ENCODE assay signal across 10 mouse cellular contexts in genomic region chr4:45869021-45869815, GRCm38 (mm10). TPM values are rescaled to one million over a fixed set of nuclear protein-coding genes. Genes with fewer than 3 reads are reported as not detected.
DNase-seq lines count a peak whose midpoint lies in the region; ATAC-seq and TF ChIP-seq lines count a peak whose summit lies in the region.
"Had no signal": no experiment of that assay in that cellular context is flagged by ENCODE, and none has a peak within 500 bp of the region (broad histone marks: within the 10 kb centered on the region; RNA-seq: fewer than 3 reads in every experiment).

No protein-coding gene starts in this region.

- ATAC-seq in lung, embryonic 14.5 days (ENCODE audit: insufficient read depth), result no peak; the same call in 1 of the 2 replicates
- 0 out of 2 replicates have a peak, but pooled peaks have one; percentile 37 for ATAC-seq in embryonic facial prominence, embryonic 14.5 days (ENCODE audit: low read depth)
- ATAC-seq in limb, embryonic 12.5 days (ENCODE audit: insufficient number of reproducible peaks, insufficient read depth, low FRiP score, low TSS enrichment, low read depth), result no peak
- no peak for ATAC-seq in stomach, embryonic 16.5 days (ENCODE audit: insufficient read depth, low FRiP score)

- 24% methylated on average over 24 of the region's 24 CpGs for WGBS in lung, embryonic 14.5 days
- WGBS in embryonic facial prominence, embryonic 14.5 days, result 15% methylated on average over 24 of the region's 24 CpGs
- WGBS in limb, embryonic 12.5 days, result 24% methylated on average over 24 of the region's 24 CpGs
- 37% methylated on average over 24 of the region's 24 CpGs for WGBS in stomach, embryonic 16.5 days

- DNase-seq in lung, embryonic 14.5 days, result no peak
- DNase-seq in lung, postnatal 25 days (ENCODE audit: low spot score), result no peak
- DNase-seq in embryonic facial prominence, embryonic 14.5 days (ENCODE audit: low spot score), result no peak
- no peak for DNase-seq in adrenal gland, adult 2 months
- no peak for DNase-seq in layer of hippocampus, postnatal 25 days (ENCODE audit: extremely low spot score in 1 of 2, low spot score in 1 of 2)
- DNase-seq: liver, embryonic 13.5 days had no signal

- H3K4me2 ChIP-seq in lung, embryonic 14.5 days, result peak overlapping the region; percentile 38
- peak overlapping the region; percentile 46 for H3K4me2 ChIP-seq in embryonic facial prominence, embryonic 14.5 days (ENCODE audit: low read depth, low read length)
- H3K4me2 ChIP-seq in limb, embryonic 12.5 days, result peak overlapping the region; percentile 32
- peak overlapping the region; percentile 31 for H3K4me2 ChIP-seq in stomach, embryonic 16.5 days (ENCODE audit: low read depth, low read length)
- H3K4me2 ChIP-seq: liver, embryonic 13.5 days had no signal

- no peaks in the 10 kb centered on the region for H3K9me3 ChIP-seq in lung, embryonic 14.5 days (ENCODE audit: low read depth, low read length)
- H3K9me3 ChIP-seq in embryonic facial prominence, embryonic 14.5 days (ENCODE audit: control insufficient read depth, low read length), result no peaks in the 10 kb centered on the region
- H3K9me3 ChIP-seq in limb, embryonic 12.5 days, result no peaks in the 10 kb centered on the region
- H3K9me3 ChIP-seq in stomach, embryonic 16.5 days (replicated peaks; ENCODE audit: control insufficient read depth, low read length), result no peaks in the 10 kb centered on the region
- H3K9me3 ChIP-seq: liver, embryonic 13.5 days had no signal

- no peaks in the 10 kb centered on the region for H3K36me3 ChIP-seq in lung, embryonic 14.5 days (ENCODE audit: insufficient read depth)
- no peaks in the 10 kb centered on the region for H3K36me3 ChIP-seq in embryonic facial prominence, embryonic 14.5 days (ENCODE audit: control insufficient read depth, insufficient read depth, low read length)
- no peaks in the 10 kb centered on the region for H3K36me3 ChIP-seq in limb, embryonic 12.5 days
- H3K36me3 ChIP-seq in stomach, embryonic 16.5 days (ENCODE audit: control insufficient read depth, insufficient read depth, low read length), result no peaks in the 10 kb centered on the region
- H3K36me3 ChIP-seq: liver, embryonic 13.5 days had no signal

- H3K9ac ChIP-seq in lung, embryonic 14.5 days, result no peak overlapping the region
- H3K9ac ChIP-seq in embryonic facial prominence, embryonic 14.5 days (ENCODE audit: low read depth, low read length), result 0 out of 2 replicates have a peak overlapping the region, but pooled peaks have one; percentile 39
- no peak overlapping the region for H3K9ac ChIP-seq in limb, embryonic 12.5 days (replicated peaks)
- peak overlapping the region; percentile 16; the same call in 1 of the 2 replicates for H3K9ac ChIP-seq in stomach, embryonic 16.5 days (ENCODE audit: low read length)
- H3K9ac ChIP-seq: liver, embryonic 13.5 days had no signal

- no peak overlapping the region for H3K4me3 ChIP-seq in lung, embryonic 14.5 days (ENCODE audit: low read depth, low read length)
- H3K4me3 ChIP-seq in embryonic facial prominence, embryonic 14.5 days (ENCODE audit: low read depth, low read length), result peak overlapping the region; percentile 5
- H3K4me3 ChIP-seq in limb, embryonic 12.5 days (replicated peaks), result 0 out of 2 replicates have a peak overlapping the region, but pooled peaks have one; percentile 6
- H3K4me3 ChIP-seq in stomach, embryonic 16.5 days (replicated peaks; ENCODE audit: low read length), result no peak overlapping the region
- H3K4me3 ChIP-seq: liver, embryonic 13.5 days; myocyte had no signal

- H3K27me3 ChIP-seq in lung, embryonic 14.5 days (ENCODE audit: insufficient read depth, low read length), result no peaks in the 10 kb centered on the region
- no peaks in the 10 kb centered on the region for H3K27me3 ChIP-seq in embryonic facial prominence, embryonic 14.5 days (replicated peaks; ENCODE audit: control insufficient read depth, insufficient read depth, low read length)
- H3K27me3 ChIP-seq in limb, embryonic 12.5 days, result no peaks in the 10 kb centered on the region
- H3K27me3 ChIP-seq in stomach, embryonic 16.5 days (ENCODE audit: control insufficient read depth, insufficient read depth, low read length), result no peaks in the 10 kb centered on the region

- no peak for TF ChIP-seq CTCF in lung, embryonic 14.5 days (IDR thresholded peaks at IDR 0.05; ENCODE audit: low read depth)

- H3K4me1 ChIP-seq in lung, embryonic 14.5 days (ENCODE audit: insufficient read depth), result no peaks in the 10 kb centered on the region
- 0 out of 2 replicates have a peak, but pooled peaks cover 9% of the 10 kb centered on the region for H3K4me1 ChIP-seq in embryonic facial prominence, embryonic 14.5 days (ENCODE audit: control insufficient read depth, insufficient read depth, low read length)
- peaks cover 22% of the 10 kb centered on the region for H3K4me1 ChIP-seq in limb, embryonic 12.5 days (replicated peaks)
- peaks cover 7% of the 10 kb centered on the region; the same call in 1 of the 2 replicates for H3K4me1 ChIP-seq in stomach, embryonic 16.5 days (ENCODE audit: control insufficient read depth, insufficient read depth, low read length)
- H3K4me1 ChIP-seq: liver, embryonic 13.5 days had no signal

- H3K27ac ChIP-seq in lung, embryonic 14.5 days (ENCODE audit: low read depth), result no peak overlapping the region
- H3K27ac ChIP-seq in embryonic facial prominence, embryonic 14.5 days (replicated peaks; ENCODE audit: low read depth, low read length), result no peak overlapping the region
- H3K27ac ChIP-seq in limb, embryonic 12.5 days, result 0 out of 2 replicates have a peak overlapping the region, but pooled peaks have one; percentile 17
- no peak overlapping the region for H3K27ac ChIP-seq in stomach, embryonic 16.5 days (ENCODE audit: low read length)
- H3K27ac ChIP-seq: kidney, postnatal 0 days; liver, embryonic 13.5 days had no signal

RNA-seq across cellular contexts. Expression of gene Stra6l, which starts 20.8 kb away (rescaled TPM):
- not detected in 2 replicates for polyA plus RNA-seq in lung, embryonic 14.5 days (2014; fragmentation: Nextera tagmentation; extraction: Ambion mirVana)
- 0.20 and 0.47 TPM in 2 replicates for polyA plus RNA-seq in embryonic facial prominence, embryonic 14.5 days (2014; fragmentation: Nextera tagmentation; extraction: Ambion mirVana)
- 1.7 and 2.0 TPM in 2 replicates for polyA plus RNA-seq in limb, embryonic 12.5 days (2016; fragmentation: Nextera tagmentation; extraction: Ambion mirVana)
- 0.99 and 1.3 TPM in 2 replicates for polyA plus RNA-seq in stomach, embryonic 16.5 days (2015; fragmentation: Nextera tagmentation; extraction: Ambion mirVana)
- total RNA-seq in adrenal gland, adult 2 months (2021), result 1 to 10 TPM in 1 of 2 experiments, not detected in 1; 1.0 TPM
- 0.17 and 0.66 TPM in 2 replicates for polyA plus RNA-seq in adrenal gland, adult 2 months (2012; rRNA removed)
- total RNA-seq in layer of hippocampus, postnatal 25 days (2021), result not detected
- polyA plus RNA-seq: myocyte had no signal

RNA-seq across cellular contexts. Expression of gene Ccdc180, which starts 20.9 kb away (rescaled TPM):
- polyA plus RNA-seq in lung, embryonic 14.5 days (2014; fragmentation: Nextera tagmentation; extraction: Ambion mirVana), result 0.13 and 0.30 TPM in 2 replicates
- 0.29 and 0.79 TPM in 2 replicates for polyA plus RNA-seq in embryonic facial prominence, embryonic 14.5 days (2014; fragmentation: Nextera tagmentation; extraction: Ambion mirVana)
- polyA plus RNA-seq in limb, embryonic 12.5 days (2016; fragmentation: Nextera tagmentation; extraction: Ambion mirVana), result 0.06 TPM in 1 of 2 replicates, not detected in the other
- polyA plus RNA-seq in stomach, embryonic 16.5 days (2015; fragmentation: Nextera tagmentation; extraction: Ambion mirVana), result 0.22 and 0.28 TPM in 2 replicates
- under 1 TPM in 1 of 2 experiments, not detected in 1; 0.28 TPM for total RNA-seq in adrenal gland, adult 2 months (2021)
- not detected in 2 replicates for polyA plus RNA-seq in adrenal gland, adult 2 months (2012; rRNA removed)
- total RNA-seq in layer of hippocampus, postnatal 25 days (2021), result under 1 TPM; 0.12 to 0.38 TPM
- polyA plus RNA-seq: myocyte had no signal

RNA-seq across cellular contexts. Expression of gene Igfbpl1, which starts 42.5 kb away (rescaled TPM):
- 0.11 and 0.26 TPM in 2 replicates for polyA plus RNA-seq in lung, embryonic 14.5 days (2014; fragmentation: Nextera tagmentation; extraction: Ambion mirVana)
- 0.71 and 0.92 TPM in 2 replicates for polyA plus RNA-seq in embryonic facial prominence, embryonic 14.5 days (2014; fragmentation: Nextera tagmentation; extraction: Ambion mirVana)
- 0.46 and 0.48 TPM in 2 replicates for polyA plus RNA-seq in limb, embryonic 12.5 days (2016; fragmentation: Nextera tagmentation; extraction: Ambion mirVana)
- 0.40 and 0.46 TPM in 2 replicates for polyA plus RNA-seq in stomach, embryonic 16.5 days (2015; fragmentation: Nextera tagmentation; extraction: Ambion mirVana)
- total RNA-seq in adrenal gland, adult 2 months (2021), result not detected
- not detected in 2 replicates for polyA plus RNA-seq in adrenal gland, adult 2 months (2012; rRNA removed)
- total RNA-seq in layer of hippocampus, postnatal 25 days (2021), result 10 to 100 TPM; 12.5 to 14.5 TPM
- polyA plus RNA-seq: myocyte had no signal

Comparison
In these comparisons a context has a peak if more than half of its experiments do, and no peak if none do; other contexts are left out.
1. H3K4me3 ChIP-seq: peak in embryonic facial prominence, embryonic 14.5 days (single experiment) and limb, embryonic 12.5 days (single experiment); none in lung, embryonic 14.5 days (single experiment) and stomach, embryonic 16.5 days (single experiment).
2. H3K9ac ChIP-seq: peak in embryonic facial prominence, embryonic 14.5 days (single experiment) and stomach, embryonic 16.5 days (single experiment); none in lung, embryonic 14.5 days (single experiment) and limb, embryonic 12.5 days (single experiment).
3. Peak in every context shown above with its lines, with median percentiles within 50 percentile points of each other: H3K4me2 ChIP-seq.